Mouse (Mus musculus): Measurements from ENCODE around the gene Sfta2.

- no peak for TF ChIP-seq POLR2A (IDR thresholded peaks at IDR 0.05; ENCODE audit: extremely low read depth, insufficient read depth, low read length)
- TF ChIP-seq CTCF (IDR thresholded peaks at IDR 0.05; ENCODE audit: low read depth, low read length) = peak; percentile 35; the same call in 1 of the 2 replicates
Observed at GRCm38 (mm10) chr17:35665957-35666515, 64.7 kb downstream of the Sfta2 start.

Data from liver, adult 2 months (tissue).